Mouse (Mus musculus): ENCODE results near the gene Plekha1. TPM values are rescaled to one million over a fixed set of nuclear protein-coding genes. Genes with fewer than 3 reads are reported as not detected.

Gene Plekha1
- total RNA-seq, 2 experiments from 2014 or later = 93.5 to 106 TPM

DNA sequence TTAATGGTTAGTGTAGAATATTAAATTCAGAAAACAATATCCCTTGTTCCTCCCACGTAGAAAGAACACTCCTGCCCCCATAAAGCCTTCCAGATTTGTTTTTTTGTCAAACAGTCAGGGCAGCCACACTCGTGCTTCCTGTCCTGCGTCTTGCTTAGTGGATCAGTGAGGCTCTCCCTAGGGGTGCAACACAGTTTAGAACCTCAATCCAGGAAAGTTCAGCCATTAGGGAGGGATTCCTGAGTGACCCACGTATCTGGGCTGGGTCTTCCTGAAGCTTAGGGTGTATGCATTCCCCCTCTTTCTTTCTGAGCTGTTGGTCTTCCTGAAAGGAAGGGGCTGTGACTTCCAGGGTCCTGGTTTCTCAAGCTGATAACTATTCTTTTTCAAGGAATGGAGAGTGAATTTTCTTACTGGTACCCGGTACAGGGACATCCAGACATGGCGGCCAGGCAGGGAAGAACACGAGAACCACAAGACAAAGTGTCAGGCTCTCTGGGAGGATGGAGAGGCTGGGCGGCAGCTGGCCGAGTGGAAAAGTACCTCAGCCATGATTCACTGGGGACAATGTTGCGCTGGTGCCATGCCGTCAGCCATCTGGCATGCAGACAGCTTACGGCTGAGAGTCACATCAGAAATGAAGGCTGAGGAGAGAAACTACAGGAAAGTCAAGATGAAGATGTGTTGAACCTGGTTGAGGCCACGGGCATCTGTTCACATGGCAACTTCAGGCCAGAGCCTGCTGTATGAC lies 57.6 kb downstream of the Plekha1 start:
- peak in 1 of 2 experiments; percentile 20 for DNase-seq

DNA sequence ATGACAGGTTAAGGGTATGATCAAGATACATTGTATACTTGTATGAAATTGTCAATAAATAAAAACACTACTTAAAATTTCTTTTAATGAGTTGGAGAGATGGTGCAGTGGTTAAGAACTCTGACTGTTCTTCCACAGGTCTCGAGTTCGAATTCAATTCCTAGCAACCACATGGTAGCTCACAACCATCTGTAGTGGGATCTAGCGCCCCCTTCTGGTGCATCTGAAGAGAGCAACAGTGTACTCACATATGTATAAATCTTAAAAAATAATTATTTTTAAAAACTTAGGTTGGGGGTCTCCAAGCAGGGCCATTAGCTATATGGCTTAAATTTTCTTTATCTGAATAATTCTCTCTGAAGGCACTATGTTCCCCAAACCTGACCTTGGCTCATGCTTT lies 64.8 kb downstream of the Plekha1 start:
- DNase-seq = no peak

DNA sequence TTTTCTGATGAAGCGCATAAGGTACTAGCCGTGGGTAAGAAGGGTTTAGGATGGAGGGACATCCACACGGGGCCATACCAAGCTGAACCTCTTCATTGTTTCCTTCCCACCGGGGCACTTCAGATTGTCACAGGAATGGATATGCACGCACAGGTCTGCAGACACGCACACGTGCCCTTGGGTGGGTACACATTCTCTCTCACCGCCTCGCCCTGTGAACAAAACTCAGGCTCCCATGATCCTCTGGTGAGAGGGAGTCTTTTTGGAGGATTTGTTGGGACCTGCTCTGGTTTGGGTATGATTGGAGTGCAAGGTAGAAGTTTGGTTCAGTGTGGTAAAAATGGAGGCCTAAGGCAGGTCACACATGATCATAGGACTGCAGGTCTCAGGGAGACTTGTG lies 67.4 kb downstream of the Plekha1 start:
- no peak for DNase-seq

DNA sequence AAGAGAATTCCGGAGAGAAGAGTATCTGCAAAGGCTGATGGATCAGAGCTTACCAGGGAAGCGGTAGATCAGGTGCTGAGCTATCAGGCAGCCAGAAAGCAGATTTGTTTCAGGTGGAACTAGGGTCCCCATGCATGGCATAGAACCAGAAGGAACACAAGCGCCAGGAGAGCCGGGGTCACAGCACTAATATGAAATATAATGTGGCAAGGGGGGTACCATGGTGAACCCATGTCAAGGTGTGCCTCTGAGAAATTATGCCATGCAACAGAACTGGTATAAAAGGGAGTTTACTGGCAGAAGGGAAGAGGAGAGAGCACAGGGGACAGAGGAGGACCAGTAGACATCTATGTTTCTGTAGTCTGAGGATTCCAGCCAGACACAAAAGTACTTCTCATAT lies 69.1 kb downstream of the Plekha1 start:
- DNase-seq = no peak

DNA sequence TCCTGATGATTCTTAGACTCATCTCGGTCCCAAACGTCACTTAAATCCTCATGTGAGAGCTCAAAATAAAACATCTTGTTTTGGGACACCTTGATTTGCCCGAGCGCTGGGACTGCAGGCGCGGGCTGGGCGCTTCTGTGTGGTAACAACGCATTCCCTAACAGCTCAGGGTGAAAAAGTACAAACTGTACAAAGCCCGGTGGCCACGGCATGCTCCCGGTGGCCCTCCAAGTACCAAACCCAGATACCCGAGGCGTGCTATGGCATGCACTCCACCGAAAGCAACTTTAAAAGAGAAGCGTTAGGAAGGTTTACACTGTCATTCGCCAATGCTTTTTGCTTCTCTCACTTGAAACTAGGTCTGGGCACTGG lies 69.9 kb downstream of the Plekha1 start:
- no peak for DNase-seq

DNA sequence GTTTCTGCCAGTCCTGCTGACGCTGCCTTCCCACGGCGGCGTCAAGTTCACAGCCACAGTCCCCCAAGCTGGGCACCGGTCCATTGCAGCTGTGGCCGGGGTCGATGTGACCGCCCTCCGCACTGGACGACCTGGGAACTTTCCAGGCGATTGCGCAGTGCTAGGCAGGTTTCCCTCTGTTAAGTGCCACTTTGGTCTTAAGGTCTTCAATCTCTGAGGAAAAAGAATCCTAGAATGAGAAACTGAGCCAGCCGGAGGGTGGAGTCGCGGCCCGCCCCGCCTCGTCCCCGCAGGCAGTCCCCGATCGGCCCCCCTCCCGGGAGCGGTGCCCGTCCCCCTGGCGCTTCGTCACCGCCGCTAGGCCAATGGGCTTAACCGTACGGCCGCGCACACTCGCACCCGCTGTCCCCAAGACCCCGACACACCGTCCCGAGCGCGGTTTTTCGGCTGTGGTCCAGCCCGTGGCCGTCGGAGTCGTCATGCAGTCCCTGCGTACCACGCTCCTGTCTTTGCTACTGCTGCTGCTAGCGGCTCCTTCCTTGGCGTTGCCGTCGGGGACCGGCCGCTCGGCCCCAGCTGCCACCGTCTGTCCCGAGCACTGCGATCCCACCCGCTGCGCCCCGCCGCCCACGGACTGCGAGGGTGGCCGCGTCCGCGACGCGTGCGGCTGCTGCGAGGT lies 70.4 kb downstream of the Plekha1 start, which contains the start of gene Htra1:
TSS of gene Htra1 (plus strand) at position 319 of the 679 bp plus-strand sequence.
- peak; percentile 86 to 87 for DNase-seq

- DNase-seq = peak in 1 of 2 experiments; percentile 32
Observed at GRCm38 (mm10) chr7:130936472-130936951, 71.0 kb downstream of the Plekha1 start.

DNA sequence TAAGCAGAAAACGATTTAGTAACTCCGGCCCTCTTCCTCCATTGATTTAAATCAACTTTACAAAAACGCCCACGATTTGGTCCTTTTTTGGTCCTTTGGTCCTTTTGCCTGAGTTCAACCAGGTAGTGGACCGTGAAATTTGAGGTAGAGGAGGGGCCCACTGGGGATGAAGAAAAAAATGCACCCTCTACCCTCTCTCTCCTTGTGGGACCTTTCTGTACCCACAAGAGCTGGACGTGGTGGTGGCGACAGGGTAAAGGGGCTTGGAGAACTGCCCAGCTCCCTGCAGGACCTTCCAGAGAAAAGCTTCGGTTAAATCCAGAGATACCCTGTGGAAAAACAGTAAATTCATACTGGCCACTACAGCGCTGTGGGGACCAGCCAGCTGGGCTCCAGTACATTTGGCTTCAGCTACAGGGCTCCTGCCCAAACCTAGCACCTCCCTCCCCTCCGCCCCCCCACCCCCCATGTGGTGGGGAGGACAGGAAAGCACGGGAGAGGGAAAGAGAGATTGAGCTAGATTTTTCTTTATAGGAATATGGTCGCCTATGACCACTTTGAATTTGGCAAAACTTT lies 71.8 kb downstream of the Plekha1 start:
- no peak for DNase-seq

DNA sequence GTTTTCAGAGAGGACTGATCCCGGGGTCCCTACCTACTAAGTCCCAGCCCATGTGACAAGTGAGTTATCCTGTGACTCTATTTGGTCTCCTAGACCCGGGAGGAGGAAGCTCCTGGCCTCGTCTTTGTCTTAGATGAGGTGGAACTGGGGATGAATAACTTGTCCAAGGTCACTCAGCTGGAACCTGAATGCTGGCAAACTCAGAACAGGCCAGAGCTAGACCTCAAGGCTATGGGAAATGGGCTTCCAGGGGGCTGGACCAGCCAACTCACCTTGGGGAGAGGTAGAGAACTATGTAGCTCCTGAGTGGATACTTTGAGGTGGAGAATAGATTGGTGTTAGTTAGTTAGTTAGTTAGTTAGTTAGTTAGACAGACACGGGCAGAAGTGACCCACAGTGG lies 72.4 kb downstream of the Plekha1 start:
- no peak for DNase-seq

GRCm38 (mm10) chr7:130938896-130939295 lies 73.3 kb downstream of the Plekha1 start:
- DNase-seq = no peak

DNA sequence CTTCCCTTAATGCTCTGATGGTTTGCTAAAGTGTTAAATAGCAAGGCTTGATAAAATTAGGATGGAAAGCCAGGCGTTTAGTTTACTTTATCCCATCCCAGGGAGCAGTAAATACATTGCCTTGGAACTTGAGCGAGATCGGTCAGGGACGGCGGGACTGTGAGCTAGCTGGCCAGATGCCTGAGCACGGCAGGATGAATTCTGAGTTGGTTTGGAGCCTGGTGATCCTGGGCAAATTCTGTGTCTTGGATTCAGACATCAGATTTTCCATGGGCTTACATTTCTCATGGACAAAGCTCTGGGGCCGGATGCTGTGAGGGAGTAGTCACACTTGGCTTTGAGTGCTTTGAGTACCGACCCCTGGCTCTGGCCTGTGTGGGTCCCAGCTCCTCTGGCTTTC lies 75.2 kb downstream of the Plekha1 start:
- DNase-seq = no peak

- no peak for DNase-seq
Observed at GRCm38 (mm10) chr7:130943280-130943895, 77.8 kb downstream of the Plekha1 start.

DNA sequence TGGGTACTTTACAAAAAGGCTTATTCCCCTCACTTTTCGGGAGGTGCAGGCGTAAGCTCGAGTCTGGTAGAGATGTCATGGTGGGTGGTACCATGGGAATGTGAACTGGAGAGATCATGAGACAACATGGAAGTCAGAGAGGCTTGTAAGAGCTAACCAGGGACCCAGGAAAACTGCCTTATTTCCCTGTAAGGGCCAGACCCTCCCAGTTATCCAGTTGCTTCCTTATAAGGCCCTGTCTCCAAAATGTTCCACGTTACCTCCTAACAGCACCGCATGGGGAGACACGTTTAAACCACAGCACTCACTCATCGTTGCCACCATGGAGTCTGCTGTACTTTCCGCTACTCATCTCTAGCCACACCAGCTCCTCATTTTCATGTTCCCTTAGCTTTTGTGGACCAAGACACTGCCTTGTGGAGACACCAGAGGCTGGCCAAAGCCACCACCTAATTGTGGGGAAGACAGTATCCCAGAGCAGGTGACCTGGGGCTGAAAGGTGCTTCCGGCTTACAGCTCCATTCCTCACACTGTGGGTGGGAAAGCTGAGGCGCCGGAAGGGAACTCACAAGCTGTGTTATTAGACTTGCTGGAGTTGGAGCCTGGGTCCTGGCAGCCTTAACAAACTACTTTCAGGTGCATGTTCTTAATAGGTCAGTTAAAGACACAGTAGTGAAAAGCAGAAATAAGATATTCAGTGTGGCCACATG lies 79.4 kb downstream of the Plekha1 start:
- DNase-seq = no peak

- DNase-seq = no peak
Observed at GRCm38 (mm10) chr7:130945730-130946129, 80.2 kb downstream of the Plekha1 start.

DNA sequence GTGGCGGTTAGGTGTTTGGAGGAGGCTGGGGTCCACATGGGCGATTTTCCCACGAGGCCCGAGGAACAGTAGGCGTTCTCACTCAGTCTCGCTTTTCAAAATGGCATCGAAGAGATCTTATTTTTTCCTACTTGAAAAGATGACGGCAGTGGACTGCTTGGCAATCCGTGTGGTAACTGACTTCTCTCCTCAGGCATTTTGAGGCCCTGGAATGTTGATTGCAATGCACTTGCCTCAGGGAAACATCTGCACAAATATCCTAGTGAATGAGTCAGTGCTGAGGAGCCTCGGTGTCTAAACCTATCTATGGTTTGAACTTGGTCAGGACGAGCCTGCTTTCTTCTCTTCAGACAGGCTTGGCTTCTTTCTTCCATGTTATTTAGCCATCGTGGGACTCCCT lies 80.7 kb downstream of the Plekha1 start:
- DNase-seq = no peak

- no peak for DNase-seq
Observed at GRCm38 (mm10) chr7:130948563-130949208, 83.1 kb downstream of the Plekha1 start.

- peak; percentile 54 to 57 for DNase-seq
Observed at GRCm38 (mm10) chr7:130949331-130949751, 83.8 kb downstream of the Plekha1 start.

- no peak for DNase-seq
Observed at GRCm38 (mm10) chr7:130950482-130950881, 84.9 kb downstream of the Plekha1 start.

DNA sequence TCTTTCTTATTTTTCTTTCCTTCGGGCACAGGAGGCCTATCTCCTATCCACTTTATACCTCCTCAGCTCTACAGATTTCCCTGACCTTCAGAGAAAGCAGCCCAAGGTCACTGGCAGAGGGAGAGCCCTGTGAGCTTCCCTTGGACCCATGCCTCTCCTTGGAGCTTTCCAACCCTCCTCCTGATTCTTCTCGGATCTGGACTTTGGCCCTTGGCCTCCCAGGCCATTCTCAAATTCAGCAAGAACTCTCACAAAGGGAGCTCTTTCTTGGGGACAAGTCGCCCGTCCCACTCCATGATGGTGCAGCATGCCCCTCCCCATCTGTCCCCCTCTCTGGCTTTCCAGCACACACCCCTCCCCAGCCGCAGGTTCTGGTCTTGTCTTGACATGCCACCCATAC lies 85.4 kb downstream of the Plekha1 start:
- peak in 1 of 2 experiments; percentile 45 for DNase-seq

- DNase-seq = no peak
Observed at GRCm38 (mm10) chr7:130953376-130953775, 87.8 kb downstream of the Plekha1 start.

DNA sequence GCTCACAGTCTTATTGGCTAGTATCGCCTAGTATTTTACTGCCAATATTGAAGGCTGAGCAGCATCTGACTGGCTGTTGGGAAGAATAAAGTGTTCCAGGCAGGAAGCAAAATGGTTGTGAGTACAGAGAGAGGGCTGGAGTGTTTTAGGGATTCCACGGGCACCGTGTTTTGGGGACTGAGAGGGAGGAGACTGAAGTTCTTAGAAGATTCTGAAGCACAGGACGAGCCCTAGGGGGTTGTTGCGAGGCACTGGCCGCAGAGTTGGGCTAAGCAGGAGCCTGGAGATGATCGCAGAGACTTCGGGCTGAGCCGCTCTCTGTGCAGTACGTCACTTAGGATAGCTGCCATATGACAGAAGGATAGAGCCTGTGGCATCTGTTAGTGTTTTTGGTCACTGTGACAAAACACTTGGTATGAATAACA lies 88.6 kb downstream of the Plekha1 start:
- peak; percentile 60 to 70 for DNase-seq

DNA sequence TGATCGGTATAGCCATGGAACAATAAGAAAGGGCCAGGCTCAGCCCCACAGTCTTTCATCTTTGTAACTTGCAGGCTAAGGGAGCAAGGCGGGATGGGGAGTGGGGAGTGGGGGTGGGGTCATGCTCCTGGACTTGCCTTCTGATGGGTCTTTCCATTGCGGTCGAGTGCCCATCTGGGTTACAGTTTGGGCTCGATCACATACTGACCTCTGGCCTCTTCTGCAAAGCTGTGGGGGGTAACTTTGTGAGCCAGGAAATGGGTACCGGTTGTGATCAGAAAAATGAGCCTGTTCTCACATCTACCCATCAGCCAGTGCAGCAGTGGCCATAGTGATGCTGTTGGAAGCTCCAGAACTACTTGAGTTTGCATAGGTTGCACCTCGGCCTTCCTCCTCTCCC lies 93.0 kb downstream of the Plekha1 start:
- no peak for DNase-seq

Data from layer of hippocampus, postnatal 36 days (tissue).